Mouse (Mus musculus): Measurements from ENCODE around the gene E430018J23Rik. TPM values are rescaled to one million over a fixed set of nuclear protein-coding genes. Genes with fewer than 3 reads are reported as not detected.
A peak's percentile ranks its signal among the peaks of the same experiment; 100 is the strongest.
"Not testable (repeated sequence)": the region's sequence is repeated elsewhere in the genome, so short reads cannot be mapped to it uniquely, and the experiment has no call there.

E430018J23Rik gene
- polyA plus RNA-seq, 1 experiment from 2014 or later: 9.0 TPM

DNA sequence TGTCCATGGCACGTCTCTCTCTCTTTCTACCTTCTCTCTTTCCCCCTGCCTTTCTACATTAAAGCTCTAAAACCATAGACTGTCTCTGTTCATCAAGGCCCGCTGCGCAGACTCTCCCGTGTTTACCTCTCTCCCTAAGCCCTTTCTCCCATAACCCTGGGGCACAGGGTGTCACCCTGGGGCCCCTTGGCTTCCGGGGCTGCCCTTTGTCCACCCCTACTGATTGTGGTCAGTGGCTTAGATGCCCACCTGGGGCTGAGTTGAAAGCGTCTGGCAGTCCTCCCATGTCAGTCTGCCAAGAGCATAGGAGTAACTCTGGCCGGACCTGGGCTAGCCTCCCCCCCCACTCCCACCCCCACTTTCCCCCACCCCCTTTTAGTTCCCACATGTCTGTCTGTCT is 3.1 kb downstream of the E430018J23Rik start:
- Histone ChIP-seq H3K27me3 (ENCODE audit: control insufficient read depth, insufficient read depth, low read length) (no peaks in the 10 kb centered on the region), H3K4me2 (ENCODE audit: low read depth, severe bottlenecking) (no peak overlapping the region), H3K4me3 (ENCODE audit: low read depth, low read length) (no peak overlapping the region), H3K9ac (ENCODE audit: low read length) (no peak overlapping the region), H3K36me3 (ENCODE audit: control insufficient read depth, insufficient read depth, low read length) (no peaks in the 10 kb centered on the region; the same call in 1 of the 2 replicates), H3K27ac (replicated peaks; ENCODE audit: low read depth, low read length) (no peak overlapping the region), H3K4me1 (ENCODE audit: control insufficient read depth, insufficient read depth, low read length) (peaks cover 6% of the 10 kb centered on the region; the same call in 1 of the 2 replicates), H3K9me3 (ENCODE audit: control insufficient read depth, low read length) (no peaks in the 10 kb centered on the region)
- 84% methylated on average over 7 of the region's 7 CpGs for WGBS
- no peak for DNase-seq (ENCODE audit: low spot score)
- ATAC-seq (ENCODE audit: insufficient number of reproducible peaks, low FRiP score, low TSS enrichment, low read depth): no peak

DNA sequence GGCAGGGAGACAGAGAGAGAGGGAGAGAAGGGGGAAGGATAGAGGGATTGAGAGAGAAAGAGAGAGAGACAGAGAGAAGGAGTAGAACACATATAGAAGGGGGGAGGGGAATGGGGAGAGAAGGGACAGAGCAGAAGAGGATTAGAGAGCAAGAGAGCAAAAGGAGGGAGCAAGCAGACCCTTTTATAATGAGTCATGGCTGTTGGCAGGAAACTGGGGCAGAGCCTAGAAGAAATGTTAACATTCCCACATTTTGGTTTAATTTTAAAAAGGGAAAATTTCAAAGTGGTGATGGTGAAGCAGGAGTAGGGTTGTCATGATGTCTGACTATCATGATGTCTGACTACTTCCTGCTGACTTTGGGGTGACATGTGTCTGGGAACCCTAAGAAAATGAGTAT is 5.2 kb downstream of the E430018J23Rik start:
- H3K36me3 ChIP-seq (ENCODE audit: control insufficient read depth, insufficient read depth, low read length); H3K27me3 ChIP-seq (ENCODE audit: control insufficient read depth, insufficient read depth, low read length); DNase-seq (ENCODE audit: low spot score); ATAC-seq (ENCODE audit: insufficient number of reproducible peaks, low FRiP score, low TSS enrichment, low read depth); H3K4me2 ChIP-seq (ENCODE audit: low read depth, severe bottlenecking); H3K27ac ChIP-seq (replicated peaks; ENCODE audit: low read depth, low read length); H3K4me3 ChIP-seq (ENCODE audit: low read depth, low read length); H3K4me1 ChIP-seq (ENCODE audit: control insufficient read depth, insufficient read depth, low read length); H3K9me3 ChIP-seq (ENCODE audit: control insufficient read depth, low read length); H3K9ac ChIP-seq (ENCODE audit: low read length): not testable (repeated sequence)

DNA sequence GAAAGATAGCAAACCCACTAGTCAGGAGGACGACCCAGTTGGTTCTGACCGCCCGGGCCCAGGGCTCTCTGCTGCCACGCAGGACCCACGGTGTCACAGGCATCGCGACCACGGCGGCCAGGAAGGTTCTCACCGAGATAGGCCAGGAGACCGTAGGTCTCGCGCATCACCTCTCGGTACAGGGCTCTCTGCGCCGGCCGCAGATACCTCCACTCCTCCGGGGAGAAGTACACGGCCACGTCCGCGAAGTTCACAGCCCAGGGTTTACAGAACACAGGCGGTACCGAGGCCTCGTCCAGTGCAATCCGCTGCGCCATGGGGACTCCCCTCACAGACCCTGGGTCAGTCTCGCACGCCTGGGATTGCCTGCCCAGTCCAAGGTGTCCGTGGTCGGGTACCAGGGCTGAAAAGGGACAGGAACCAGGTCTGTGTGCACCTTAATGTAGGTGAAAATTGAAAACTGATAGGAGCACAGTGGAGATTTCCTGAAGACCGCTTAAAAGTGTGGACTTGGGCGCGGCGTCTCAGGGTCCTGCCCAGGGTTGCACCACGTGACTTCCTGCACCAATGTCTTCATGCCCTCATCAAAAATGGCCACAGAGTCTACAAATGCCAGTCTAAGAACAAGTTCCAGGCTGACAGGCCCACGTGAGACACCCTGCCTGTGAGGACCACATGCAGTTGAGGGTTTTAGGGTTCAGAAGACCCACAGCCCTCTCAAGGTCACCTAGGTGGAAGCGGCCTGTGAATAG is 6.6 kb downstream of the E430018J23Rik start, which contains the start of gene 9130019O22Rik:
TSS of gene 9130019O22Rik (minus strand) at position 526 of the 752 bp plus-strand sequence.
- Histone ChIP-seq H3K4me1 (ENCODE audit: control insufficient read depth, insufficient read depth, low read length) (no peaks in the 10 kb centered on the region), H3K4me3 (ENCODE audit: low read depth, low read length) (peak within 1 kb of the TSS; percentile 39), H3K9ac (ENCODE audit: low read length) (peak within 1 kb of the TSS; percentile 70), H3K27me3 (ENCODE audit: control insufficient read depth, insufficient read depth, low read length) (no peaks in the 10 kb centered on the region), H3K36me3 (ENCODE audit: control insufficient read depth, insufficient read depth, low read length) (peaks cover 4% of the 10 kb centered on the region), H3K9me3 (ENCODE audit: control insufficient read depth, low read length) (no peaks in the 10 kb centered on the region), H3K27ac (replicated peaks; ENCODE audit: low read depth, low read length) (no peak within 1 kb of the TSS), H3K4me2 (ENCODE audit: low read depth, severe bottlenecking) (peak within 1 kb of the TSS; percentile 61)
- WGBS: 18% methylated on average over 38 of the region's 38 CpGs
- peak; percentile 81 for DNase-seq (ENCODE audit: low spot score)
- ATAC-seq (ENCODE audit: insufficient number of reproducible peaks, low FRiP score, low TSS enrichment, low read depth): peak; percentile 79

DNA sequence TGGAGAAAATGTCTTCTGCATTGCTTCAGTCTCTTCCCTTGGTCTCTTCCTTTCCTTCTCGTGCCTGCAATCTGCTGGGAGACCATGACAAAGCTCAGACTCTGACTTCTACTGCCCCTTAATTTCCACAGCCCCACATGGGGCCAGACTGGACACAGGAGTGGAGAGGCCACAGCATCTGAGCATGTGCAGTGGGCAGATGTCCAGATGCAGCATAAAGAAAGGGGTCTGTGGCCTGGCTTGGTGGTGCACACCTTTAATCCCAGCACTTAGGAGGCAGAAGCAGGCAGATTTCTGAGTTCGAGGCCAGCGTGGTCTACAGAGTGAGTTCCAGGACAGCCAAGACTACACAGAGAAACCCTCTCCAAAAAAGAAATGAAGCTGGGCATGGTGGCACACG is 7.9 kb downstream of the E430018J23Rik start:
- H3K36me3 ChIP-seq (ENCODE audit: control insufficient read depth, insufficient read depth, low read length); ATAC-seq (ENCODE audit: insufficient number of reproducible peaks, low FRiP score, low TSS enrichment, low read depth); H3K4me1 ChIP-seq (ENCODE audit: control insufficient read depth, insufficient read depth, low read length); H3K27me3 ChIP-seq (ENCODE audit: control insufficient read depth, insufficient read depth, low read length); H3K9me3 ChIP-seq (ENCODE audit: control insufficient read depth, low read length); H3K27ac ChIP-seq (replicated peaks; ENCODE audit: low read depth, low read length); DNase-seq (ENCODE audit: low spot score); H3K9ac ChIP-seq (ENCODE audit: low read length); H3K4me3 ChIP-seq (ENCODE audit: low read depth, low read length); H3K4me2 ChIP-seq (ENCODE audit: low read depth, severe bottlenecking): not testable (repeated sequence)
- 92% methylated on average over 4 of the region's 4 CpGs for WGBS

DNA sequence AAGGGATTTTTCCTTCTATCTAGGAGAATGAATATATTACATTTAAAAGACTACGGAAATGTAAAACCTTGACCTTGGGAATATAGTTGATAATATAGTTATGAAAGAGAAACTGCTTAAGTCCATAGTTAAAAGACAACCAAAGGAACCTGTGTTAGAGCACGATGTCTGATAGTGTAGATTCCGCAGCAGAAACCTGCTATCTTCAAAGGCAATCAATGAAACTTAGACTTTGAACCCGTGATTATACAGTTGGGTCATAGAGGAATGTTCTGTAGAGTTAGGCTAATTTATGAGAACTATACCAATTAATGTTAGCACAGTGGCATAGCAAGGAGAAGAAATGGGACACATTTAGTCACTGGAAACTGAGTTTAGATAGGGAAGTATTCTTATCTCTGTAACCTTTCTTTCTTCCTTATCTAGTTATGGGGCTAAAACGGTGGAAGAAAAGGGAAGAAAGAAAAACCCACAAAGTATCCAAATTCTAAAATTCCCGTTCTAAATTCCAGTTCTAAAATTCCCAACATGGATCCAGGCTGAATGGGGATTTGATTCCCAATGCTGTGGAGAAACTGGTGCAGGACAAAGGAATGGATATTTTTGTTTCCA is 15.0 kb downstream of the E430018J23Rik start:
- Histone ChIP-seq H3K27ac (replicated peaks; ENCODE audit: low read depth, low read length) (no peak overlapping the region), H3K9ac (ENCODE audit: low read length) (no peak overlapping the region), H3K4me3 (ENCODE audit: low read depth, low read length) (no peak overlapping the region), H3K4me1 (ENCODE audit: control insufficient read depth, insufficient read depth, low read length) (no peaks in the 10 kb centered on the region), H3K4me2 (ENCODE audit: low read depth, severe bottlenecking) (no peak overlapping the region), H3K36me3 (ENCODE audit: control insufficient read depth, insufficient read depth, low read length) (peaks cover 3% of the 10 kb centered on the region; the same call in 1 of the 2 replicates), H3K9me3 (ENCODE audit: control insufficient read depth, low read length) (no peaks in the 10 kb centered on the region), H3K27me3 (ENCODE audit: control insufficient read depth, insufficient read depth, low read length) (no peaks in the 10 kb centered on the region)
- 78% methylated on average over 6 of the region's 6 CpGs for WGBS
- ATAC-seq (ENCODE audit: insufficient number of reproducible peaks, low FRiP score, low TSS enrichment, low read depth) (no peak), DNase-seq (ENCODE audit: low spot score) (no peak)

GRCm38 (mm10) chr7:127375271-127376245 is 17.9 kb downstream of the E430018J23Rik start, which contains the start of gene Zfp747:
Gene Zfp747 (minus strand): TSS chr7:127376050.
- ATAC-seq (ENCODE audit: insufficient number of reproducible peaks, low FRiP score, low TSS enrichment, low read depth) (peak; percentile 90), DNase-seq (ENCODE audit: low spot score) (peak; percentile 90)
- not testable (repeated sequence) for H3K27me3 ChIP-seq (ENCODE audit: control insufficient read depth, insufficient read depth, low read length); H3K27ac ChIP-seq (replicated peaks; ENCODE audit: low read depth, low read length); H3K36me3 ChIP-seq (ENCODE audit: control insufficient read depth, insufficient read depth, low read length); H3K9me3 ChIP-seq (ENCODE audit: control insufficient read depth, low read length); H3K4me1 ChIP-seq (ENCODE audit: control insufficient read depth, insufficient read depth, low read length)
- H3K4me2 ChIP-seq (ENCODE audit: low read depth, severe bottlenecking): peak within 1 kb of the TSS; percentile 72
- peak within 1 kb of the TSS; percentile 77 for H3K9ac ChIP-seq (ENCODE audit: low read length)
- H3K4me3 ChIP-seq (ENCODE audit: low read depth, low read length): peak within 1 kb of the TSS; percentile 61
- WGBS: 3% methylated on average over 49 of the region's 49 CpGs

GRCm38 (mm10) chr7:127371870-127372269 is 21.6 kb downstream of the E430018J23Rik start:
- H3K36me3 ChIP-seq (ENCODE audit: control insufficient read depth, insufficient read depth, low read length); H3K4me3 ChIP-seq (ENCODE audit: low read depth, low read length); H3K4me2 ChIP-seq (ENCODE audit: low read depth, severe bottlenecking); ATAC-seq (ENCODE audit: insufficient number of reproducible peaks, low FRiP score, low TSS enrichment, low read depth); H3K9me3 ChIP-seq (ENCODE audit: control insufficient read depth, low read length); H3K9ac ChIP-seq (ENCODE audit: low read length); DNase-seq (ENCODE audit: low spot score); H3K27ac ChIP-seq (replicated peaks; ENCODE audit: low read depth, low read length); H3K27me3 ChIP-seq (ENCODE audit: control insufficient read depth, insufficient read depth, low read length); H3K4me1 ChIP-seq (ENCODE audit: control insufficient read depth, insufficient read depth, low read length): not testable (repeated sequence)
- WGBS: 78% methylated on average over 3 of the region's 3 CpGs

GRCm38 (mm10) chr7:127371213-127371612 is 22.2 kb downstream of the E430018J23Rik start:
- H3K4me2 ChIP-seq (ENCODE audit: low read depth, severe bottlenecking): no peak overlapping the region
- H3K4me3 ChIP-seq (ENCODE audit: low read depth, low read length): no peak overlapping the region
- ATAC-seq (ENCODE audit: insufficient number of reproducible peaks, low FRiP score, low TSS enrichment, low read depth) (no peak), DNase-seq (ENCODE audit: low spot score) (no peak)
- no peak overlapping the region for H3K27ac ChIP-seq (replicated peaks; ENCODE audit: low read depth, low read length)
- H3K36me3 ChIP-seq (ENCODE audit: control insufficient read depth, insufficient read depth, low read length): peaks cover 3% of the 10 kb centered on the region; the same call in 1 of the 2 replicates
- WGBS: 91% methylated on average over 2 of the region's 2 CpGs
- H3K27me3 ChIP-seq (ENCODE audit: control insufficient read depth, insufficient read depth, low read length): no peaks in the 10 kb centered on the region
- H3K4me1 ChIP-seq (ENCODE audit: control insufficient read depth, insufficient read depth, low read length): no peaks in the 10 kb centered on the region
- H3K9ac ChIP-seq (ENCODE audit: low read length): no peak overlapping the region
- no peaks in the 10 kb centered on the region for H3K9me3 ChIP-seq (ENCODE audit: control insufficient read depth, low read length)

Measured in limb, embryonic 11.5 days (tissue).